Mouse (Mus musculus): ENCODE results near the gene Hmgcs2.

Hmgcs2 gene

DNA sequence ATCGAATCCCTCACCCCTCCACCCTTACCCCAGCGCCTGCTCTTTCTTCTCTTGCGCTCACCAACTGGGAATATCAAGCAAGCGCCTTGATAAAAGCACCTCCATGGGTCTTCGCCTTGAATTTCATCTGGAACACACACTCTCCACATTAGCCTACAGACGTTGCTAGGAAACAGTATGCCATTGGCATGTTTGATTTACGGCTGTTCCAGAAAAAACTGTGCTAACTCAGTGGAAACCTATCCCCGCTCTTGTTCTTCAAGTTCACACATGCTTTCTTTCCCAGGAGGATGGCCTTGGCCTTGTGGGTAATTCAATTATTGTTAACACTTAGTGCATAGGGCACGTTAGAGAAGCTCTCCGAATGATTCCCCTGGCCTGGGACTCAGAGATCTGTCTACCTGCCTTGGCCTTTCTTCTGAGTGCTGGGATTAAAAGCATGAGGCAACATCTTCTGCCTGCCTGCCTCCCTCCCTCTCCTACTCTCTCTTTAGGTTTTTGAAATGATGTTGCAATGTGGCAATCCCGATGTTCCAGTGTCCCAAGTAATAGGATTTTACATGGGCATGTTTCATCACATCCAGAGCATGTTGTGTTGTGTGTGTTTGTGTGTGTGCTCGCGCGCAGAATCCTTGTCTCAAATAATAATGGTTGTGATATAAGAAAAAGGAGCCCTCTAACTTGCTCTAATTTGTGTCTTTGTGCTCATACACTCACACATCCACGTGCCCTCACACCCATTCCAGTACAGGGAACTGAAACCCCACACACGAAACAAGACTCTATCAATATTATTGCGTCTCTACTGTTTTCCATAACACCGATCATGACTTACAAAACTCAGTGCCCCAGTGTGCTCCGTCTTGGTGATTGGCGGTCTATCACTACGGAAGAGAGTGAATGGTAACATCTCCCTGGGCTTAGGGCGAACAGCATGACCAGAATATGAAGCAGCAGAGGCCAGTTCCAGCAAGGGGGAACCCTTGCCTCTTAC lies 56.7 kb downstream of the Hmgcs2 start:
- DNase-seq (ENCODE audit: low spot score in 2 of 2) = no peak

DNA sequence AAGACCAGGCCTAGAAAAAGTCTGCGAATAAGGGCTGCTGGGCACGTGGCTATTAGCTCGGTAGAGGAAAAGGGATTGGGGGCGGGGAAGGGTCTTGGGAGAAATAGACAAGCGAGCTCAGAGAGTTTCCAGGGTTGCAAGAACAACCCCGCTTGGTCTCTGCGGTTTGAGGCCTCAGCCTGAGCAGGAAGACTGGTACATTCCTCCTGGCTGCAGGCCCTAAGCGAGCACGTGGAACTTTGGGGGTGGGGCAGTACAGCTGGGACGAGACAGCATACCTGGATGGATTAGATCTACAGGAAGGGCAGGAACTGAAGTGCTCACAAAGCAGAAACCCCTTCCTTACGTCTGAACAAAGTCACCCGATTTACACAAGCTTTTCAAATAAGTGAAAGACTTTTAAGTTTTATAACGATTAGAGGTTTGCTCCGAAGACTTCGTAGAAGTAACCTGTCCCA lies 58.4 kb downstream of the Hmgcs2 start:
- DNase-seq (ENCODE audit: low spot score in 2 of 2) = peak; percentile 34 to 40

DNA sequence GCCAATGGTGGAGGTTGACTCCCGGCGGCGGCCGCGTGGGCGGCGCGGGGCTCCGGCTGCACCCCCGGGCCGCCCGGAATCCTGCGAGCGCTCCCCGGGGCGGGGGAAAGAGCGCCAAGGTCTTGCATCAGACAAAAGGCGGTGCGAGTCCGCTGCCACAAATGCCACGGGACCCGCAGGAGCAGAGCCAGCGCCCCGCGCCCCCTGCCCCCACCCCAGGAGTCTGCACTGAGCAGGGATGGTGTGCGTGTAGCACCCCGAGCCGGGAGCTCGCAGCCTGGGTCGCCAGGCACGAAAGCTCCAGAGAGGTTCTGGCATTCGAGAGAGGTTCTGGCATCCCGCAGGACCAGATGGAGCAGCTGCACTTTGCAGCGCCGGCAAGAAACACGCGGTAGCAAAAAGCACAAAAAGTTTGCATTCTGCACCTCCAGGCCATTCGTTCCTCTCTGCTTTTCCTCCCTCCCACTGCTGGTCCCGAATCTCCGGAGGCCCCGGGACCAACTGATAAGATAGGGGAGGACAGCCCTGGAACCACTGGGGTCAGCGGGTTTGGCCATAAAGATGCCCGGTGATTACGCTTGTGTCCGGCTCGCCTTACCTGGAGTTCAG lies 59.0 kb downstream of the Hmgcs2 start:
- peak; percentile 29 to 47 for DNase-seq (ENCODE audit: low spot score in 2 of 2)

DNA sequence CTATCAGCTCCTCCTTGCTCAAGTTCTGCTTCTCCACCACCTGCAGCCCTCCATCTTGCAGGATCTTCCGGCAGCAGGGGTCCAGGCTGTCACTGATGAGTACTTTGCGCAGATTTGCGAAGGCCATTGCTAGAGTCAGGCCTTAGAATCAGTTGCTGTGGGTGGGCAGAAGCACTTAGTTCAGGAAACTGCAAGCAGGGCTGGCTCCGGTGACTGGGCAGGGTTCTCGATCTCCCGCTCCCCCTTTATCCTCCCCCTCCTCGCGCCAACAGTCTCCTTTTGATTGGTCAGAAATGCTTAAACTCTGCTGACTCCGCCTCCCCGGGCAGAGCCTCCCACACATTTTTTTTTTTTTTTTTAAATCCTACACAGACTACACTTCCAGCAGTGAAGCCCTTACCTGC lies 59.5 kb downstream of the Hmgcs2 start, which contains the start of gene Phgdh:
Gene Phgdh, minus strand, starts transcription at position 285 of the 404 bp plus-strand sequence.
- DNase-seq (ENCODE audit: low spot score in 2 of 2) = peak; percentile 33 to 42

DNA sequence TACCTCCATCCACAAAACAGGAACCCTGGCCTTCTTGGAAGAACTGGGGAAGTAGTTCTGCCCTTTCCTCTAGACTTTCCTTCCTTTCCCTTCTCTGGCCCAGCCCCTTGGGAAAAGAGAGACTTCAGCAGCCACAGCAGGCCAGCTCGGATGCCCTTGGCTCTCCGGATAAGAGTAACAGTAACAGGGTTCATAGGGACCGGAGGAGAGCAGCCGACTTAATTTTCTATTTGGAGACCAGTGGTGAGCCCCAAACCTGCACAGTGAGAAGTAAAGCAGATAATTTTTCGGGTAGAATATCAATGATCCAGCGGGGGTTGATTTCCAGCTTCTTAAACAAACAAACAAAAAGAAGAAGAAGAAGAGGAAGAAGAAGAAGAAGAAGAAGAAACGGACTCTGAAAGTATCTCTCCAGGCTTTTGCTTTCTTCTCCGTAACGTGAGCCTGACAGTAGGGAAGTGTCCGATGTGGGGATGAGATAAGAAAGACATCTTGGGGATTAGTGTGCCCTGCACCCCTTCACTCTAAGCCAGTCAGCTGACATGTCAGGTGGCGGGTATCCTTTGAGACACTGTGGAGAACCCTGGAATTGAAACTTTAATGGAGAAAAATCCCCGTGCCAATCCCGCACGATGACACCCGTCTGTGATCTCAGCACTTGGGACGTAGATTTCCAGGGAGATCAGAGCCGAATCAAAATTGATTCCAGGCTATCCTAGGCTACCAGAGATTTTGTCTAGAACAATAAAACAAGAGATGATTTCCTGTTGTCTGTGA lies 60.8 kb downstream of the Hmgcs2 start:
- DNase-seq (ENCODE audit: low spot score in 2 of 2) = no peak

DNA sequence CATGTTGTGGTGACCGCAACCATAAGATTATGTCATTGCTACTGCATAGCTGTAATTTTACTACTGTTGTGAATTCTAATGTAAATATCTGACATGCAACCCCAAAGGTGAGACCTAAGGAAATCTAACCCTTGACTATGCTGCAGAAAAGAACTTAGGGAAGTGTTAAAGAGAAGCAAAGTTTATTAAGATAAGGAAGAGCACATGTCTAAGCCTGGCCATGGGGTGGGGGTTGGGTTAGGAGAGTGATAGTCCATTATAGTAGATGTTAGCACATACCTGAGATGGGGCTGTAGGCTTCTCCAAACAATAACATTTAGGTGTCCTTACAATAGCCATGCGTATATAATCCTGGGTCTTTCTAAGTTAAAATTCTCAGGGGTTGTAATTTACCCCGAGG lies 63.0 kb downstream of the Hmgcs2 start:
- no peak for DNase-seq (ENCODE audit: low spot score in 2 of 2)

DNA sequence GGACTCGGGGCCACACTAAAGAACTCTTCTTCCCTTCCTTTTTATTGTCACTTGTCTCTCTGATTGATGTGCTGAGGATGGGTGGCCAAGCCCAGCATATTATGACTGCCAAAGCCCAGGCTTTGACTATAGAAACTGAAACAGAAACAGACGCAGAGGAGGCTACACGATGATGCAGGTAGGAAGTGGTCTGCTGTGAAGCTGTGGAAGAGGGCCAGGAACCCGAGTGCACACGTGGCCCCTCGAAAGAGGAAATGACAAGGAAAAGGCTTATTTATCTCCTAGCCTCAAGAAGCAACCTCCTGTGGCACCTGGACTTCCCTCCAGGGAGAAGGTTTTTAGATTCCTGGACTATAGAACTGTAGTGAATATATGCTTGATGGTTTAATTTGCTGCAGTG lies 67.9 kb downstream of the Hmgcs2 start:
- no peak for DNase-seq (ENCODE audit: low spot score in 2 of 2)

DNA sequence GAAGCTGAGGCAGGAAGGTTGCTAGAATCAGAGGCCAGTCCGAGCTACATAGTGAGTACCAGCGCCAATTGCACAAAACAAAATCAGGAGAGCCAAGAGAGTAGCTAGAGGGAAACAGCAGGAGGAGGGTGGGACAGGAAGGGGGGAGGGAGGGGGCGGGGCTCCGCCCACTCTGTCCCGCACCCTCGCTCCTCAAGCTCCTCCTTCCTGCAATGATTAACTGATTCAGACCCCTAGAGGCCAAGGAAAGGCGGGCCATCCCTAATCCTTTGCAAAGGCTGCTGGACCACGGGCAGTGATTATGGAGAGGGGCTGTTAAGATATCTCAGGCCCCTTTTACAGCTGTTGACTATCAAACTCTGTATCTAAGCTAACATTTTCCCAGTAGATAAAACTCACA lies 68.5 kb downstream of the Hmgcs2 start:
- DNase-seq (ENCODE audit: low spot score in 2 of 2) = no peak

DNA sequence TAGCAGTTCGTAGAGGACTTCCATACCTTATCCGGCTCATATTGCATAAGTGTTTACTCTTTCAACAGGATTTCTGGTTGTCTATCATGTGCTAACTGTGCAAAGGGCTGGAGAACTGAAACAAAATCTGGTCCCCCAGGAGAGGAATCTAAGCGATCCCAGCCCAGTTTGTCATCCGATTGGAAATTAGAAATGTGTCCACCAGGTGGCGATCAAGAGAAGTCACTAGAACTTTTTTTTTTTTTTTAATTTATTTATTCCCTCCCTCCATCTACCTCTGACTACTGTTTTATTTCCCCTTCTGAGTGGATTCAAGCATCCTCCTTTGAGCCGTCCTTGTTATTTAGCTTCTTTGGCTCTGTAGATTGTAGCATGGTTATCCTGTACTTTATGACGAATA lies 73.7 kb downstream of the Hmgcs2 start:
- DNase-seq (ENCODE audit: low spot score in 2 of 2) = peak; percentile 17 to 36

DNA sequence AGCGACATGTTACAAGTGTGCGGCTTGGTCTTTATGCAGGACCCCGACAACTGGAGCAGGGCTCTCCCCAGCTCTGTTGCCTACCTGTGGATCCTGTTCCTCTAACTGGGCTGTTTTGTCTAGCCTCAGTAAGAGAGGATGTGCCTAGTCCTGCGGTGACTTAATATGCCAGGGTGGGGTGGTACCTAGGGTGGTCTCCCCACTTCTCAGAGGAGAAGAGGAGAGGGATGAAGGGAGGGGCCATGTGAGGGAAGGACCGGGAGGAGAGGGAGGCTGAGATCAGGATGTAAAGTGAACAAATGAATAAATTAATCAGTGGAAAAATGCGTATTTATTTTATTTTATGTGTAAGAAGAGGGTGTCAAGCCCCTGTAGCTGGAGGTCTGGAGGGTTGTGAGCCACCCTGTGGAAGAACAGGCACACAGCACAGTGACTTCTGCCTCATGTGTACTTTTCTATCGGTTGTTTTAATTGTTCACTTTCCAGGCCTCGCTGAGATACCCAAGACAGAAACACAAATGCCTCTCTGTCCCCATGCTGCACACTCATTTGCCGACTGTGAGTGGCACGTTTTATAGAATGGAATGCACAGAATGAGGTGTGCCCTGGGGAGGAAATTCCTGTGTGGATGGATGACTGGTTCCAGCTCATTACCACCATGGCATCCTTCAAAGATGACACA lies 75.2 kb downstream of the Hmgcs2 start:
- no peak for DNase-seq (ENCODE audit: low spot score in 2 of 2)

DNA sequence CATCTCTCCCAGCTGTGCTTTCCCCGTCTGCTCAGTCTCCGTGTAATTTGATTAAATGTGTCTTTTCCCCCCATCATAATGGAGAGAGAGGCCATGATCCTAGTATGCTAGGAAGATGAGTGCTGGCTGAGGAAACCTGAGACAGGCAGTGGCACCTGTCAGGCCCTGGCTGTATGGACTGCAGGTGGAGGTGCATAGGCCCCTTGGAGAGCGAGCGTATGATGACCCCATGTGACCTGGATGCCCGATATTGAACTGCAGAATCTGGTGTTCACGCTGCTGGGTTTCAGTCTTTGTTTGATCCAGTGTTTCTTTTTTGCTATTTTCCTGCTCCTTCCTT lies 75.8 kb downstream of the Hmgcs2 start:
- DNase-seq (ENCODE audit: low spot score in 2 of 2) = no peak

DNA sequence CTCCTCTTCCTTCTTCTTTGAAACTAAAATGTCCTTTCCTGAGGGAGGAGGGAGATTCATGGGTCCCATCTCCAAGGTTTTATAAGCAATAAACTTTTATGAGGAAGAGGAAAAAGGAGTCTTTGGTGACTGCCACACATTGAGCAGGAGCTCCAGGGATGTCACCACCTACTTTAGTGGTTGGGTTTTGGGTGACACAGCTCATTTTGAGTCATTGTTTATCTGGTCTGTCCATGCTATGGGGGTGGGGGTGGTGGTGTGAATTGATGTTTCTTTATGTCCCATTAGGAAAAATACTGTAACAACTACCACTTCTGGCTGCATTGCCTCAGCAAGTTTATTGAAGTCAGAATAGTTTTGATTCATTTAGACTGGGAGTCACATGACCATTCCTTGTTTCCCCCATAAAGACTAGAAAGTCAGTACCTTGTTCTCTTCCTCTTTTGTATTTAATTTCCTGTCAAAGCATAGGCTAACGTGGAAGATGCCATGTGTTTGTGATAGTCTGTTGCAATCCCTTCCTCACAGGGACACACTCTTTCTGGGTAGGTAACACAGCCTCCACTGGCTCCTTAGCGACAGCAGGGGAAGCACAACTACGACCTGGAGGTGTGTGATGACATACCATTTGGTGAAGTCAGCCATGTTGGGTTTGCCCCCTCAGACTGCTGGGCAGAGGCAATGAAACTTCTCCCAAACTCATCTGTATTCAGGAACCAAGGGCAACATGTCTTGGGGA lies 76.6 kb downstream of the Hmgcs2 start:
- no peak for DNase-seq (ENCODE audit: low spot score in 2 of 2)
